Mouse (Mus musculus) forebrain, embryonic 11.5 days (tissue): ENCODE results near the gene Lmo4. TPM values are rescaled to one million over a fixed set of nuclear protein-coding genes. Genes with fewer than 3 reads are reported as not detected.

Experiments used
- ATAC-seq: fragments of 200-750 bp; cut with Nextera tagmentation; replicated peaks from 2 replicates; pipeline ENCODE4 v1.8.0; 2017; ENCODE audit warnings: moderate TSS enrichment; ENCODE audit not compliant: low FRiP score
- DNase-seq: peaks from one replicate; pipeline ENCODE4 v3.0.0-alpha.2; 2017; ENCODE audit warnings: low spot score
- H3K27ac ChIP-seq: fragments of 300-500 bp; sonication (generic); 2 replicates; pipeline ENCODE4 v1.5.1; 2014; ENCODE audit warnings: low read depth, low read length
- H3K27me3 ChIP-seq: fragments of 300-500 bp; sonication (generic); 2 replicates; pipeline ENCODE4 v1.6.1; 2014; ENCODE audit warnings: mild to moderate bottlenecking, low read length, mixed read lengths; ENCODE audit not compliant: control insufficient read depth, insufficient read depth
- H3K36me3 ChIP-seq: fragments of 300-500 bp; sonication (generic); 2 replicates; pipeline ENCODE4 v1.6.1; 2014; ENCODE audit warnings: mild to moderate bottlenecking, low read length, moderate library complexity, mixed read lengths; ENCODE audit not compliant: control insufficient read depth, insufficient read depth
- H3K4me1 ChIP-seq: fragments of 300-500 bp; sonication (generic); replicated peaks from 2 replicates; pipeline ENCODE4 v1.6.1; 2014; ENCODE audit warnings: low read length, mixed read lengths; ENCODE audit not compliant: control insufficient read depth, insufficient read depth
- H3K4me2 ChIP-seq: fragments of 300-500 bp; sonication (generic); 2 replicates; pipeline ENCODE4 v1.6.1; 2014; ENCODE audit warnings: low read depth, mild to moderate bottlenecking, low read length, moderate library complexity, mixed read lengths; ENCODE audit not compliant: severe bottlenecking
- H3K4me3 ChIP-seq: fragments of 300-500 bp; sonication (generic); 2 replicates; pipeline ENCODE4 v1.5.1; 2014; ENCODE audit warnings: low read depth, low read length
- H3K9ac ChIP-seq: fragments of 300-500 bp; sonication (generic); 2 replicates; pipeline ENCODE4 v1.6.1; 2014; ENCODE audit warnings: low read length
- H3K9me3 ChIP-seq: fragments of 300-500 bp; sonication (generic); 2 replicates; pipeline ENCODE4 v1.6.1; 2016; ENCODE audit warnings: low read length, mixed read lengths; ENCODE audit not compliant: control insufficient read depth
- WGBS: fragments of 180-500 bp; shearing (Covaris S2); extraction: QIAGEN DNeasy Blood & Tissue Kit; methylation state at CpG from one replicate; pipeline ENCODE4 v1.1.7; 2014; 5-methylcytosine and 5-hydroxymethylcytosine counted together
- polyA plus RNA-seq: library from polyadenylated mRNA; unstranded; fragments of >200 nt; fragmentation: Nextera tagmentation; extraction: Ambion mirVana; gene quantifications from 2 replicates; pipeline ENCODE4 v1.2.1, GENCODE M21; 2014

Gene Lmo4
- polyA plus RNA-seq, 1 experiment from 2014 or later = 50.4 TPM

DNA sequence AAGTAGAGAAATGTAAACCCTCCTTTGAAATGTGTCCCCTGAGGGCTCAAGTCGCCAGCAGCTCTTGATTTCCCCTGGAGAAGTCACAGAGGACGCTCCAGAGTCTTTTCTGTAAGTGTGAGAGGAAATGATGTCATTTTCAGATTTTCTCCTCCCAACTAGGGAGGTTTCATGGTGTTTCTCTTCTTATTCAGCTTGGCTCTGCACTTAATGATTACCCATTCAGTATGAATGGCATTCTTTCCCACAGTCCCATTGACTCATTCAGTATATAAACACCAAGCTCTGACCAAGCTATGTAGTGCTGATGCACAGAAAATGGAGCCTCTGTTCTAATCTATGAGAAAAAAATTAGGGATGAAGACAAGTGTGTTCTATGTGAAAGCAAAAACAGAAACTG, 51.6 kb downstream of the Lmo4 start:
- no peaks in the 10 kb centered on the region; the same call in 1 of the 2 replicates for H3K4me1 ChIP-seq
- WGBS = 61% methylated on average over 2 of the region's 2 CpGs
- no peaks in the 10 kb centered on the region; the same call in 1 of the 2 replicates for H3K27me3 ChIP-seq
- no peaks in the 10 kb centered on the region for H3K36me3 ChIP-seq
- no peak overlapping the region for H3K27ac ChIP-seq
- no peak overlapping the region for H3K9ac ChIP-seq
- no peaks in the 10 kb centered on the region for H3K9me3 ChIP-seq
- ATAC-seq = no peak
- H3K4me3 ChIP-seq = no peak overlapping the region
- no peak overlapping the region for H3K4me2 ChIP-seq
- DNase-seq = no peak

DNA sequence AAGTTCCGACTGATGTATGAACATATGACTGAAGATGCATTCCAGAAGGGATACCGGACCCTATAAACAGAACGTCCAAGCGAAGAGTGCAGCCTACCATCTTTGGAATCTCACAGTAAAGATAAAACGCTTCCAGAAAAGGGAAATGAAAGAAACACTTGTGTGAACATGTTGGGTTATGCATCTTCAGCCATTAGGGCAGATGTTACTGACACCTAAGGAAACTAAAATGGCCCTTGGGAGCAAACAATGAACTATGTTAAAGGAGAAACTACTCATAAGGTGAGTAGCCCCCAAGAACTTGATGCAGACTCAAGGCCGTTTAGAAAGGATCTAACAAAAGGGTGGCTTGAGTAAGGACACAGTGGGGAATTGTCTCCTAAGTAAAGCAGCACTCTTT, 54.0 kb downstream of the Lmo4 start:
- Histone ChIP-seq H3K4me3 (no peak overlapping the region), H3K27me3 (no peaks in the 10 kb centered on the region), H3K4me2 (no peak overlapping the region), H3K27ac (no peak overlapping the region), H3K9ac (no peak overlapping the region), H3K36me3 (no peaks in the 10 kb centered on the region), H3K4me1 (no peaks in the 10 kb centered on the region; the same call in 1 of the 2 replicates), H3K9me3 (no peaks in the 10 kb centered on the region)
- WGBS = 88% methylated on average over 6 of the region's 6 CpGs
- ATAC-seq (no peak), DNase-seq (no peak)

- H3K4me3 ChIP-seq = no peak overlapping the region
- H3K27me3 ChIP-seq = no peaks in the 10 kb centered on the region
- H3K9ac ChIP-seq = no peak overlapping the region
- H3K9me3 ChIP-seq = no peaks in the 10 kb centered on the region
- H3K4me1 ChIP-seq = no peaks in the 10 kb centered on the region
- DNase-seq (no peak), ATAC-seq (no peak)
- H3K27ac ChIP-seq = no peak overlapping the region
- no peaks in the 10 kb centered on the region for H3K36me3 ChIP-seq
- no peak overlapping the region for H3K4me2 ChIP-seq
- 94% methylated on average over 3 of the region's 3 CpGs for WGBS
Measured at GRCm38 (mm10) chr3:144148234-144148633, 56.8 kb downstream of the Lmo4 start.

DNA sequence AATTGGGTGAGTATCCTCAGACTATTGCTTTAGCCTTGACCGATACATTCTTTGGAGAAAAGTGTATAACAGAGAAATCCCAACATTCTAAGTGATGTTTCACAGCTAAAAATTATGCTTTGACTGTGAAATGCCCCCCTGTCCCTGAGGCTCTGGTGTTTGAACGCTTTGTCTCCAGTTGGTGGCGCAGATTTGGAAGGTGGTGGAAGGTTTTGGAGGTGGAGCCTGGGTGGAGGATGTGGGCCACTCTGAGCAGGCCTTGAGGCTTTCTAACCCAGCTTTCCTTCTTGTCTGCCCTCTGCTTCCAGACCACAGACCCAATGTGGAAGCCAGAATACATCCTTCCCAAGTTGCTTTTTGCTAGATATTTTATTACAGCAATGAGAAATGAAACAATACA, 57.8 kb downstream of the Lmo4 start:
- WGBS = 83% methylated on average over 3 of the region's 3 CpGs
- Histone ChIP-seq H3K4me2 (no peak overlapping the region), H3K27me3 (no peaks in the 10 kb centered on the region), H3K27ac (no peak overlapping the region), H3K9ac (no peak overlapping the region), H3K4me1 (no peaks in the 10 kb centered on the region), H3K4me3 (no peak overlapping the region), H3K36me3 (no peaks in the 10 kb centered on the region), H3K9me3 (no peaks in the 10 kb centered on the region)
- ATAC-seq (no peak), DNase-seq (no peak)

DNA sequence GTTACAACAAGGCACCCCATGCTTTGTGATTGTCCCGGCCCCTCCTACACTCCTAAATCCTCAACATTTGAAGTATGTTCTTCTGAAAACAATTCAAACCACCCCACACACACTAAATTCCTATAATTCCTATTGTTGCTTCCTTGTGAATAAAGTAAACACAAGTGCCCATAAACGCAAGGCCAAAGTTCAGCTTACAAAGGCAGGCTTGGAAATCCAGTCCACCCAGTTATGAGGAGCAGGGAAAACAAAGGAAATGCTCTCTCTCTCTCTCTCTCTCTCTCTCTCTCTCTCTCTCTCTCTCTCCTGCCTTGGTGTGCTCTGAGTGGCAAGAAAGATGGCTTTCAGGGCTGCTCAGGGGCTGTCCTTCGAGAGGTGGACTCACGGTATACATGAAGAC, 61.0 kb downstream of the Lmo4 start:
- no peak overlapping the region for H3K4me3 ChIP-seq
- DNase-seq (no peak), ATAC-seq (no peak)
- no peak overlapping the region for H3K4me2 ChIP-seq
- H3K9ac ChIP-seq = no peak overlapping the region
- H3K9me3 ChIP-seq = no peaks in the 10 kb centered on the region
- WGBS = 88% methylated on average over 4 of the region's 4 CpGs
- H3K36me3 ChIP-seq = no peaks in the 10 kb centered on the region
- H3K4me1 ChIP-seq = no peaks in the 10 kb centered on the region
- no peaks in the 10 kb centered on the region for H3K27me3 ChIP-seq
- no peak overlapping the region for H3K27ac ChIP-seq

GRCm38 (mm10) chr3:144142939-144143338, 62.1 kb downstream of the Lmo4 start:
- Histone ChIP-seq H3K4me1 (no peaks in the 10 kb centered on the region), H3K27ac (no peak overlapping the region), H3K4me3 (no peak overlapping the region), H3K36me3 (no peaks in the 10 kb centered on the region), H3K4me2 (no peak overlapping the region), H3K27me3 (no peaks in the 10 kb centered on the region), H3K9me3 (no peaks in the 10 kb centered on the region), H3K9ac (no peak overlapping the region)
- DNase-seq (no peak), ATAC-seq (no peak)
- 93% methylated on average over 7 of the region's 7 CpGs for WGBS

DNA sequence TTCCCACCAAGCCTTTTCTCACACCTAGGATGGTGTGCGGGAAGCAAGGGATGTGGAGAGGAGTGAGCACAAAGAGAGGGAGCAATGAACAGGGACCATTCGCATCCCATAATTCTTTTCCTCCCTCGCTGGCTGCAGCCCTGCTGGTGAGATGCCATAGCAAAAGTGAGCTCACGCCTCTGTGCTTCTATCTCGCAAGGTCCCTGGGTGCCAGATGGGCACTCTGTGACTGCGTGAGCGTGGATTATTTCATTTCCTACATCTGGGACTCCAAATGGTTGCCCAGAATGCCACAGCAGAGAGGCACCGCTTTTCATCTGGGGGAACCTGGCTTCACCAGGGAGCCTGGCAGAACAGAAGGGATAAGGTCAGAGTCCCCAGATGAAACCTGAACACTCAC, 63.2 kb downstream of the Lmo4 start:
- ATAC-seq (no peak), DNase-seq (no peak)
- no peak overlapping the region for H3K27ac ChIP-seq
- no peak overlapping the region for H3K4me2 ChIP-seq
- H3K4me3 ChIP-seq = no peak overlapping the region
- 85% methylated on average over 8 of the region's 8 CpGs for whole genome bisulfite sequencing
- no peaks in the 10 kb centered on the region for H3K9me3 ChIP-seq
- no peaks in the 10 kb centered on the region for H3K36me3 ChIP-seq
- H3K4me1 ChIP-seq = no peaks in the 10 kb centered on the region
- no peaks in the 10 kb centered on the region for H3K27me3 ChIP-seq
- no peak overlapping the region for H3K9ac ChIP-seq

- no peaks in the 10 kb centered on the region for H3K36me3 ChIP-seq
- no peaks in the 10 kb centered on the region for H3K4me1 ChIP-seq
- no peak for ATAC-seq
- H3K9me3 ChIP-seq = no peaks in the 10 kb centered on the region
- H3K27me3 ChIP-seq = no peaks in the 10 kb centered on the region
- H3K9ac ChIP-seq = no peak overlapping the region
- 91% methylated on average over 5 of the region's 5 CpGs for WGBS
- DNase-seq = no peak
- no peak overlapping the region for H3K4me2 ChIP-seq
- no peak overlapping the region for H3K27ac ChIP-seq
- H3K4me3 ChIP-seq = no peak overlapping the region
Measured at GRCm38 (mm10) chr3:144140816-144141215, 64.2 kb downstream of the Lmo4 start.

- Histone ChIP-seq H3K36me3 (no peaks in the 10 kb centered on the region), H3K27me3 (no peaks in the 10 kb centered on the region), H3K9ac (no peak overlapping the region), H3K4me3 (no peak overlapping the region), H3K27ac (no peak overlapping the region), H3K4me2 (no peak overlapping the region), H3K4me1 (no peaks in the 10 kb centered on the region), H3K9me3 (no peaks in the 10 kb centered on the region)
- ATAC-seq = no peak
- DNase-seq = no peak
- 92% methylated on average over 3 of the region's 3 CpGs for WGBS
Measured at GRCm38 (mm10) chr3:144138659-144139058, 66.4 kb downstream of the Lmo4 start.
